Mouse (Mus musculus) forebrain, embryonic 16.5 days (tissue): Measurements from ENCODE around the gene Pdcd4. TPM values are rescaled to one million over a fixed set of nuclear protein-coding genes. Genes with fewer than 3 reads are reported as not detected.

Experiments used
- ATAC-seq: fragments of 200-750 bp; cut with Nextera tagmentation; 2 replicates; pipeline ENCODE4 v1.8.0; 2017; ENCODE audit warnings: mild to moderate bottlenecking, moderate library complexity
- H3K27ac ChIP-seq: fragments of 300-500 bp; sonication (generic); 2 replicates; pipeline ENCODE4 v1.5.1; 2014; ENCODE audit warnings: low read length, control low read depth
- H3K27me3 ChIP-seq: fragments of 300-500 bp; sonication (generic); replicated peaks from 2 replicates; pipeline ENCODE4 v1.6.1; 2014; ENCODE audit warnings: low read length; ENCODE audit not compliant: control insufficient read depth, insufficient read depth
- H3K36me3 ChIP-seq: fragments of 300-500 bp; sonication (generic); 2 replicates; pipeline ENCODE4 v1.6.1; 2014; ENCODE audit not compliant: control insufficient read depth, insufficient read depth
- H3K4me1 ChIP-seq: fragments of 300-500 bp; sonication (generic); replicated peaks from 2 replicates; pipeline ENCODE4 v1.6.1; 2014; ENCODE audit warnings: low read length; ENCODE audit not compliant: control insufficient read depth, insufficient read depth
- H3K4me2 ChIP-seq: fragments of 300-500 bp; sonication (generic); 2 replicates; pipeline ENCODE4 v1.6.1; 2014; ENCODE audit warnings: mild to moderate bottlenecking, low read length, control low read depth
- H3K4me3 ChIP-seq: fragments of 300-500 bp; sonication (generic); replicated peaks from 2 replicates; pipeline ENCODE4 v1.5.1; 2014; ENCODE audit warnings: mild to moderate bottlenecking, low read length, control low read depth
- H3K9ac ChIP-seq: fragments of 300-500 bp; sonication (generic); replicated peaks from 2 replicates; pipeline ENCODE4 v1.6.1; 2014; ENCODE audit warnings: low read depth, low read length, control low read depth
- H3K9me3 ChIP-seq: fragments of 300-500 bp; sonication (generic); 2 replicates; pipeline ENCODE4 v1.6.1; 2016; ENCODE audit warnings: low read length; ENCODE audit not compliant: control insufficient read depth
- WGBS: fragments of 180-500 bp; shearing (Covaris S2); extraction: QIAGEN DNeasy Blood & Tissue Kit; methylation state at CpG from one replicate; pipeline ENCODE4 v1.1.7; 2014; 5-methylcytosine and 5-hydroxymethylcytosine counted together
- polyA plus RNA-seq: library from polyadenylated mRNA; unstranded; fragments of >200 nt; fragmentation: Nextera tagmentation; extraction: Ambion mirVana; gene quantifications from 2 replicates; pipeline ENCODE4 v1.2.1, GENCODE M21; 2015

The Pdcd4 gene
- polyA plus RNA-seq, 1 experiment from 2014 or later, result 76.7 TPM

- Histone ChIP-seq H3K27me3 (no peaks in the 10 kb centered on the region), H3K4me2 (no peak overlapping the region), H3K27ac (no peak overlapping the region), H3K4me3 (no peak overlapping the region), H3K9me3 (no peaks in the 10 kb centered on the region), H3K36me3 (no peaks in the 10 kb centered on the region), H3K9ac (no peak overlapping the region), H3K4me1 (no peaks in the 10 kb centered on the region)
- WGBS, result 78% methylated on average over 4 of the region's 4 CpGs
- no peak for ATAC-seq
Measured at GRCm38 (mm10) chr19:53869427-53870385, 22.3 kb upstream of the Pdcd4 start.

DNA sequence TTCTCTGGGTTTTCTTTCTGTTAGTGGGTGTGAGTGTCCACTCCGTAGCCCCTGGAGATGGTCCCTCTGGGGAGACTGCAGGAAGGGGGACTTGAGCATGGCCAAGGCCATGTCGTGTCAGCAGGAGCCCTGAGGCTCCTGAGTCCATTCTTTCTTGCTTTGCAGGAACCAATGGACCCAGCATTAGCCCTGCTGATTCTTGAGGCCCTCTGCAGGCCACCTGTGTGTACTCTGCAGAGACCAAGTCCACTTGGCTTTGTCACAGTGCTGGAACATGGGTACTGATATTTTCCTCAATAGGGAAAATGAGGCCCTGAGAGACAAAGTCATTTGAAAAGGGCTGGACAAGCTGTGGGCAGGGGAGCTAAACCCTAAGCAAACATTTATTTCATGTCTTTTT lies 21.5 kb upstream of the Pdcd4 start:
- Histone ChIP-seq H3K4me1 (no peaks in the 10 kb centered on the region), H3K36me3 (no peaks in the 10 kb centered on the region), H3K27me3 (no peaks in the 10 kb centered on the region), H3K27ac (no peak overlapping the region), H3K9ac (no peak overlapping the region), H3K4me2 (no peak overlapping the region), H3K9me3 (no peaks in the 10 kb centered on the region), H3K4me3 (no peak overlapping the region)
- ATAC-seq, result no peak
- WGBS, result 46% methylated on average over 2 of the region's 2 CpGs

DNA sequence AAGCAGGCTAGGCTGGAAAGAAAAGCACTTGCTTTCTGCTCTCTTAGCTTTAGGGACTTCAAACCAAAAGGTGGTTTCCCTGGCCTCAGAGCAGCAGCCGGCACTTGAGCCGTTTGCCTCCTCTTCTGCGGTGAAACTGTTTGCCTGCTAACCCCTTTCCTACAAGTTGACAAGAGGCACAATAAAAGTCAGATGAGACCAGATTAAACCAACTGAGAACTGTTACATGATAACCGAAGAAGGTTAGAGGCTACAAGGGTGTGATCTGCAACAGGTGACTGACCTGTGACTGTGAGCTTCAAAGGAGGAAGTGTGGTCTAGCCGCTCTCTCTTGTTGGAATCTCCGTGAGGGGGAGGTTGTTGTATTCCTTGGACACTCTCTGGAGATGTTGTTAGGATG lies 20.5 kb upstream of the Pdcd4 start:
- WGBS, result 90% methylated on average over 6 of the region's 6 CpGs
- Histone ChIP-seq H3K27ac (no peak overlapping the region), H3K4me2 (no peak overlapping the region), H3K9ac (no peak overlapping the region), H3K4me1 (no peaks in the 10 kb centered on the region), H3K4me3 (no peak overlapping the region), H3K27me3 (no peaks in the 10 kb centered on the region), H3K9me3 (no peaks in the 10 kb centered on the region), H3K36me3 (no peaks in the 10 kb centered on the region)
- no peak for ATAC-seq

DNA sequence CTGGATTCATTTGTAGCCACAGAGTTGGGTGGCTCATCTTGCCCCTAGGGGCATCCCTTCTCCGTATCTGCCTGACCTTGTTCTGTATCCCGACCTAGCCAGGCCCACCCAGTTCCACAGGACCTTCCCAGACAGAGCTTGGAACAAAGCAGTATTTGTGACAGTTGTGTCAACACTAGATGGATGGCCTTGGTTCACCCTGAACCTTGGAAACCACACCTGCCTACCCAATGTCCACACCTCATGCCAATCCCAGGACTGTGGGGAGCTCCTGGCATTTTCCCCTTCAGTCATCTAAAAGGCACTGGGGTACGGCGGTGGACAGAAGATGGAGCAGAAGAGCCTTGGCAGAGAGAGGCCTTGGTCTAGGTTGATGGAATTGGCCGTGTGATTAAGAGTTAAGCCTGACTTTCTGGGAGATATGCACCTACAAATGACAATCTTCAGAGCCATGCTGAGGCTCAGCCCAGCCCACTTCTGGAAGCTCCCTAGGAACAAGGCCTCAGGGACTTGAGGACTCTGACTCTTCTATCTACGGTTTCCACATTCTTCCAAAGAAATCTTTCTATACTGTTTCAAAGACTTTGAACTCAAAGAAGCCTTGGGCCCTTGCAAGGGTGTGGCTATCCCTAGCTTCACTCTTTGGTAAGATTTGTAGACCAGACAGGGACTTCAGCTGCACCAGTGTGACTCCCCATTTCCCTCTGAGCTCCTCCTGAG lies 18.9 kb upstream of the Pdcd4 start:
- WGBS, result 83% methylated on average over 6 of the region's 6 CpGs
- no peak overlapping the region for H3K27ac ChIP-seq
- no peaks in the 10 kb centered on the region for H3K4me1 ChIP-seq
- no peak for ATAC-seq
- no peaks in the 10 kb centered on the region for H3K9me3 ChIP-seq
- H3K9ac ChIP-seq, result no peak overlapping the region
- H3K4me3 ChIP-seq, result no peak overlapping the region
- H3K27me3 ChIP-seq, result no peaks in the 10 kb centered on the region
- H3K36me3 ChIP-seq, result no peaks in the 10 kb centered on the region
- H3K4me2 ChIP-seq, result no peak overlapping the region

DNA sequence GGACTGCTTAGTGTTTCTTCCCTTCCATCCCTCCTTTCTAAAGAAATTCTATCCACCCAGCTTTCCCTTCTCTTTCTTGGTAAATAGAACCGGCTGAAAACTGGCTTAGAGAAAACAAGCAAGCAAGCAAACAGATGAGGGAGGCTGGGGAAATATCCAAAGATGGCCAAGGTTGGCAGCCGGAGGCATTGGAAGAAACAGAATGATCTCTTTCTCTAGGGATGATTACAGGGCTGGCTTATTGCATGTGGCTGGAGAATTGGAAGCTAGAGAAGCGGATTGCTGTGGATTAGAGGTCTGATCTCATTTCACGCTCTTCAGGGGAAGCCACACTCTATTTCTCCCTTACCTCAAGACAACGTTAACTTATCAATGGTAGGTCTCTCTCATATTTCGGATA lies 16.8 kb upstream of the Pdcd4 start:
- no peak overlapping the region for H3K27ac ChIP-seq
- no peak for ATAC-seq
- WGBS, result 69% methylated on average over 6 of the region's 6 CpGs
- no peaks in the 10 kb centered on the region for H3K9me3 ChIP-seq
- no peak overlapping the region for H3K4me3 ChIP-seq
- no peaks in the 10 kb centered on the region for H3K4me1 ChIP-seq
- no peak overlapping the region for H3K4me2 ChIP-seq
- no peaks in the 10 kb centered on the region for H3K27me3 ChIP-seq
- no peaks in the 10 kb centered on the region for H3K36me3 ChIP-seq
- no peak overlapping the region for H3K9ac ChIP-seq

GRCm38 (mm10) chr19:53877779-53878178 lies 14.3 kb upstream of the Pdcd4 start:
- H3K9ac ChIP-seq, result no peak overlapping the region
- 80% methylated on average over 1 of the region's 1 CpGs for WGBS
- no peak overlapping the region for H3K27ac ChIP-seq
- H3K4me2 ChIP-seq, result no peak overlapping the region
- H3K9me3 ChIP-seq, result no peaks in the 10 kb centered on the region
- no peak overlapping the region for H3K4me3 ChIP-seq
- no peaks in the 10 kb centered on the region for H3K36me3 ChIP-seq
- no peaks in the 10 kb centered on the region for H3K27me3 ChIP-seq
- H3K4me1 ChIP-seq, result no peaks in the 10 kb centered on the region
- ATAC-seq, result no peak

DNA sequence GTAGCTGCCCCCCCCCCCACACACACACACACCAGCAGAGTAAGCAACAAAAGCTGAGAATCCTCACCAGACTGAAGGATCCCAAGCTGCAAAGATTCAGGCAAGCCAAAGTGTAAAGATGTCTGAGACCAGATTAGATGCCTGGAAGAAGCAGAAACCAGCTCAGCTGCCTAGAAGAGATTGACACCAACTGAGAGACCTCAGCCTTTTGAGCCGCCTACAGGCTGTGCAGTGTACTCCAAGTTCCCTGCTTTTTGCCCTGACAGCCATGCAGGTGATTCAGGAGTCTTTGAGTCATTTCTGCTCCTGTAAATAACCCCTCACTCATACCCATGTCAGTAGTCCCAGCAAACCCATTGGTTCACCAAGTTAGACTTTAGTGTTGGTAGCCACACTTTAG lies 11.6 kb upstream of the Pdcd4 start:
- Histone ChIP-seq H3K4me2 (no peak overlapping the region), H3K27me3 (no peaks in the 10 kb centered on the region), H3K27ac (no peak overlapping the region), H3K36me3 (no peaks in the 10 kb centered on the region), H3K9me3 (no peaks in the 10 kb centered on the region), H3K9ac (no peak overlapping the region), H3K4me1 (peaks cover 1% of the 10 kb centered on the region; the same call in 1 of the 2 replicates), H3K4me3 (no peak overlapping the region)
- 73% methylated on average over 1 of the region's 1 CpGs for WGBS
- ATAC-seq, result no peak

GRCm38 (mm10) chr19:53881786-53882185 lies 10.2 kb upstream of the Pdcd4 start:
- 73% methylated on average over 5 of the region's 5 CpGs for WGBS
- no peak overlapping the region for H3K4me3 ChIP-seq
- no peaks in the 10 kb centered on the region for H3K36me3 ChIP-seq
- no peak for ATAC-seq
- no peaks in the 10 kb centered on the region for H3K27me3 ChIP-seq
- H3K27ac ChIP-seq, result no peak overlapping the region
- H3K4me2 ChIP-seq, result no peak overlapping the region
- no peak overlapping the region for H3K9ac ChIP-seq
- peaks cover 3% of the 10 kb centered on the region; the same call in 1 of the 2 replicates for H3K4me1 ChIP-seq
- no peaks in the 10 kb centered on the region for H3K9me3 ChIP-seq

DNA sequence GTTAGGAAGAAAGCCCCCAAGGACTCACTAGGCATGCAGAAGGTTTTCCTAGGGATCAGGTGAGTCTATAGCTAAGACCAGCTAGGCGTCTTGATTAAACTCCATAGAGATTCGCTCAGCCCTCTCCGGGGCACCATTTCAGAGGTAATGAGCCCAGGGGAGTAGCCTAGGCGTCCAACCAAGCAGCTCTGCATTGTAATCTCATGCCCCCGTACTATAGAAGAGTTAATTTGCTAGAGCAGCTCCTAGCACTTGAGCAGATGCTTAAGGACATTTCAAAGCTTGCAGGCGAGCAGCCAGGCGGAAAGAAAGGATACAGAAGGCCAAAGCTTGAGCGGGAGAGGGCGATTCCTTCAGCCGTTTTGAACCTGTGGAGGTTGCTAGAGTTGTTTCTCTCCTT lies 6.6 kb upstream of the Pdcd4 start:
- Histone ChIP-seq H3K27ac (no peak overlapping the region), H3K9me3 (no peaks in the 10 kb centered on the region), H3K4me2 (no peak overlapping the region), H3K4me1 (peaks cover 6% of the 10 kb centered on the region; the same call in 1 of the 2 replicates), H3K36me3 (no peaks in the 10 kb centered on the region), H3K27me3 (no peaks in the 10 kb centered on the region), H3K9ac (no peak overlapping the region), H3K4me3 (no peak overlapping the region)
- no peak for ATAC-seq
- WGBS, result 11% methylated on average over 10 of the region's 10 CpGs
